8 mouse cellular contexts compared by ENCODE assay signal in genomic region chr4:150049157-150049513, GRCm38 (mm10). TPM values are rescaled to one million over a fixed set of nuclear protein-coding genes. Genes with fewer than 3 reads are reported as not detected.
A peak's percentile ranks its signal among the peaks of the same experiment; 100 is the strongest.
DNase-seq lines count a peak whose midpoint lies in the region; ATAC-seq and TF ChIP-seq lines count a peak whose summit lies in the region.

No protein-coding gene starts in this region.

- H3ac ChIP-seq in C2C12 (ENCODE audit: control insufficient read depth, insufficient read length, low read depth), result peak overlapping the region; percentile 93

- peaks cover 62% of the 10 kb centered on the region for H3K27me3 ChIP-seq in heart, embryonic 12.5 days (replicated peaks)
- H3K27me3 ChIP-seq in C2C12 (ENCODE audit: control insufficient read depth, insufficient read depth, insufficient read length), result no peaks in the 10 kb centered on the region
- H3K27me3 ChIP-seq in forebrain, postnatal 0 days (ENCODE audit: insufficient read depth, low read length), result peaks cover 26% of the 10 kb centered on the region

- H3K79me2 ChIP-seq in C2C12 (ENCODE audit: control insufficient read depth, insufficient read depth) (peaks cover 64% of the 10 kb centered on the region), macrophage (ENCODE audit: inconsistent target) (peaks cover 54% of the 10 kb centered on the region)

- no peaks in the 10 kb centered on the region for H3K36me3 ChIP-seq in heart, embryonic 12.5 days
- peaks cover 30% of the 10 kb centered on the region for H3K36me3 ChIP-seq in C2C12 (ENCODE audit: control insufficient read depth, insufficient read depth)
- no peaks in the 10 kb centered on the region for H3K36me3 ChIP-seq in forebrain, postnatal 0 days (ENCODE audit: insufficient read depth)
- H3K36me3 ChIP-seq in macrophage (ENCODE audit: inconsistent target), result peaks cover 10% of the 10 kb centered on the region; the same call in 1 of the 2 replicates

- intact Hi-C loops in left cerebral cortex, postnatal 4 days (cut with DNase I), result no loop called here
- intact Hi-C loops in left cerebral cortex, postnatal 10 days (cut with DNase I), result no loop called here

- no peak for TF ChIP-seq CTCF in C2C12 (IDR thresholded peaks at IDR 0.05; ENCODE audit: control insufficient read depth, insufficient read depth, insufficient read length)
- TF ChIP-seq CTCF in forebrain, postnatal 0 days (IDR thresholded peaks at IDR 0.05; ENCODE audit: low read depth), result no peak

- no peak for DNase-seq in heart, adult 18-20 months
- DNase-seq in forebrain, postnatal 0 days, result no peak
- DNase-seq in left cerebral cortex, postnatal 4 days, result no peak
- no peak for DNase-seq in cerebellum, adult 11-12 months
- no peak for DNase-seq in left cerebral cortex, postnatal 10 days (ENCODE audit: extremely low spot score in 1 of 2, low spot score in 2 of 2)

- no peak overlapping the region for H3K27ac ChIP-seq in heart, embryonic 12.5 days (ENCODE audit: poor library complexity, severe bottlenecking)
- no peak overlapping the region for H3K27ac ChIP-seq in forebrain, postnatal 0 days (ENCODE audit: low read depth, low read length)
- peak overlapping the region; percentile 64 for H3K27ac ChIP-seq in macrophage

- ATAC-seq in heart, embryonic 12.5 days (ENCODE audit: insufficient number of reproducible peaks, low FRiP score), result no peak
- ATAC-seq in forebrain, postnatal 0 days, result no peak

- H3K4me3 ChIP-seq in heart, embryonic 12.5 days, result peak overlapping the region; percentile 55
- H3K4me3 ChIP-seq in C2C12 (ENCODE audit: insufficient read depth, poor library complexity, severe bottlenecking) (peak overlapping the region; percentile 69), macrophage (ENCODE audit: inconsistent target) (peak overlapping the region; percentile 84)
- H3K4me3 ChIP-seq in forebrain, postnatal 0 days (ENCODE audit: low read depth, low read length), result peak overlapping the region; percentile 43

- H3K9ac ChIP-seq in heart, embryonic 12.5 days, result peak overlapping the region; percentile 70
- 0 out of 2 replicates have a peak overlapping the region, but pooled peaks have one; percentile 31 for H3K9ac ChIP-seq in forebrain, postnatal 0 days

- peaks cover 57% of the 10 kb centered on the region for H3K79me3 ChIP-seq in C2C12 (ENCODE audit: low read depth)

- H3K9me3 ChIP-seq in heart, embryonic 12.5 days (replicated peaks), result peaks cover 3% of the 10 kb centered on the region; the same call in 1 of the 2 replicates
- no peaks in the 10 kb centered on the region for H3K9me3 ChIP-seq in forebrain, postnatal 0 days (ENCODE audit: low read length)

- H3K4me2 ChIP-seq in heart, embryonic 12.5 days, result peak overlapping the region; percentile 94
- H3K4me2 ChIP-seq in forebrain, postnatal 0 days (ENCODE audit: low read depth), result peak overlapping the region; percentile 92

- WGBS in heart, embryonic 12.5 days, result 14% methylated on average over 15 of the region's 15 CpGs
- WGBS in forebrain, postnatal 0 days, result 24% methylated on average over 15 of the region's 15 CpGs
- 37% methylated on average over 15 of the region's 15 CpGs for whole genome bisulfite sequencing in macrophage (ENCODE audit: missing documents)

- H3K4me1 ChIP-seq in heart, embryonic 12.5 days (replicated peaks), result peaks cover 20% of the 10 kb centered on the region
- H3K4me1 ChIP-seq in forebrain, postnatal 0 days (ENCODE audit: insufficient read depth), result peaks cover 5% of the 10 kb centered on the region; the same call in 1 of the 2 replicates

TF ChIP-seq in C2C12, 6 proteins besides CTCF, POLR2A, EP300 and RAD21:
- TF ChIP-seq USF1 (IDR thresholded peaks at IDR 0.05; ENCODE audit: low read depth) (no peak), MAX (IDR thresholded peaks at IDR 0.05) (no peak), MYOG (IDR thresholded peaks at IDR 0.05; ENCODE audit: control insufficient read depth, extremely low read depth, insufficient read length) (no peak), MYOD1 (IDR thresholded peaks at IDR 0.05; ENCODE audit: control insufficient read depth, insufficient read length, low read depth) (no peak), FOSL1 (IDR thresholded peaks at IDR 0.05; ENCODE audit: insufficient read depth, low read length, poor library complexity, severe bottlenecking) (no peak), CEBPB (IDR thresholded peaks at IDR 0.05; ENCODE audit: low read depth) (no peak)

RNA-seq across cellular contexts. Expression of gene Gpr157, which starts 38.0 kb away (rescaled TPM):
- 2.1 and 2.2 TPM in 2 replicates for polyA plus RNA-seq in heart, embryonic 12.5 days (2016; fragmentation: Nextera tagmentation; extraction: Ambion mirVana)
- total RNA-seq in heart, adult 18-20 months (2021), result 10 to 100 TPM; 36.5 to 43.7 TPM
- polyA plus RNA-seq in C2C12 (2012; fragmentation: generic; extraction: Trizol), result 0.25 TPM
- total RNA-seq in forebrain, postnatal 0 days (2014; rRNA removed), result 1.3 and 1.8 TPM in 2 replicates
- 0.31 TPM in 2 replicates for polyA plus RNA-seq in forebrain, postnatal 0 days (2015; fragmentation: Nextera tagmentation; extraction: Ambion mirVana)
- 10 to 100 TPM in 12 of 26 experiments, 1 to 10 TPM in 14; 2.1 to 31.4 (median 9.7) TPM for total RNA-seq in macrophage (2018; cell fraction: chromatin; rRNA removed)
- 10 to 100 TPM in 24 of 26 experiments, 1 to 10 TPM in 2; 7.8 to 45.0 (median 25.9) TPM for total RNA-seq in macrophage (2018; cell fraction: cytosol; rRNA removed)
- 10 to 100 TPM in 23 of 26 experiments, 1 to 10 TPM in 3; 4.7 to 51.1 (median 21.1) TPM for total RNA-seq in macrophage (2018; cell fraction: nucleus; rRNA removed)
- 14.0 to 24.4 TPM (median 22.6 TPM) in 3 replicates for polyA plus RNA-seq in macrophage (2018)
- total RNA-seq in left cerebral cortex, postnatal 4 days (2021), result 1 to 10 TPM; 1.2 to 1.5 TPM
- total RNA-seq in left cerebral cortex, postnatal 10 days (2021), result 1 to 10 TPM in 1 of 2 experiments, under 1 TPM in 1; 0.94 to 1.1 TPM

RNA-seq across cellular contexts. Expression of gene H6pd, which starts 40.3 kb away (rescaled TPM):
- polyA plus RNA-seq in heart, embryonic 12.5 days (2016; fragmentation: Nextera tagmentation; extraction: Ambion mirVana), result 11.4 and 12.7 TPM in 2 replicates
- total RNA-seq in heart, adult 18-20 months (2021), result 10 to 100 TPM; 35.4 to 48.7 TPM
- polyA plus RNA-seq in C2C12 (2012; fragmentation: generic; extraction: Trizol), result 14.9 TPM
- total RNA-seq in forebrain, postnatal 0 days (2014; rRNA removed), result 6.5 and 8.4 TPM in 2 replicates
- polyA plus RNA-seq in forebrain, postnatal 0 days (2015; fragmentation: Nextera tagmentation; extraction: Ambion mirVana), result 1.7 and 3.1 TPM in 2 replicates
- total RNA-seq in macrophage (2018; cell fraction: chromatin; rRNA removed), result 10 to 100 TPM in 10 of 26 experiments, 1 to 10 TPM in 16; 1.4 to 23.8 (median 6.3) TPM
- total RNA-seq in macrophage (2018; cell fraction: cytosol; rRNA removed), result 10 to 100 TPM; 11.4 to 32.2 (median 18.9) TPM
- total RNA-seq in macrophage (2018; cell fraction: nucleus; rRNA removed), result 10 to 100 TPM in 25 of 26 experiments, 1 to 10 TPM in 1; 7.6 to 43.4 (median 25.0) TPM
- polyA plus RNA-seq in macrophage (2018), result 19.3 to 30.3 TPM (median 22.0 TPM) in 3 replicates
- total RNA-seq in left cerebral cortex, postnatal 4 days (2021), result 10 to 100 TPM; 11.7 to 13.8 TPM
- total RNA-seq in left cerebral cortex, postnatal 10 days (2021), result 10 to 100 TPM; 13.7 to 17.0 TPM

Comparison
In these comparisons a context has a peak if more than half of its experiments do, and no peak if none do; other contexts are left out.
1. RNA of gene Gpr157, which starts 38.0 kb away (total RNA-seq): 36.5 to 43.7 TPM in heart, adult 18-20 months; 1.3 to 1.8 TPM in forebrain, postnatal 0 days, 1.2 to 1.5 TPM in left cerebral cortex, postnatal 4 days and 0.94 to 1.1 TPM in left cerebral cortex, postnatal 10 days; every median in the first group is over 10 times any median in the second.
2. Peak in every context shown above with its lines, with median percentiles within 50 percentile points of each other: H3K4me3 ChIP-seq.